Mouse (Mus musculus): Measurements from ENCODE around the gene Mcf2. TPM values are rescaled to one million over a fixed set of nuclear protein-coding genes. Genes with fewer than 3 reads are reported as not detected.

Mcf2 gene
- polyA plus RNA-seq (2016; fragmentation: Nextera tagmentation; extraction: Ambion mirVana): 0.50 and 0.62 TPM in 2 replicates

DNA sequence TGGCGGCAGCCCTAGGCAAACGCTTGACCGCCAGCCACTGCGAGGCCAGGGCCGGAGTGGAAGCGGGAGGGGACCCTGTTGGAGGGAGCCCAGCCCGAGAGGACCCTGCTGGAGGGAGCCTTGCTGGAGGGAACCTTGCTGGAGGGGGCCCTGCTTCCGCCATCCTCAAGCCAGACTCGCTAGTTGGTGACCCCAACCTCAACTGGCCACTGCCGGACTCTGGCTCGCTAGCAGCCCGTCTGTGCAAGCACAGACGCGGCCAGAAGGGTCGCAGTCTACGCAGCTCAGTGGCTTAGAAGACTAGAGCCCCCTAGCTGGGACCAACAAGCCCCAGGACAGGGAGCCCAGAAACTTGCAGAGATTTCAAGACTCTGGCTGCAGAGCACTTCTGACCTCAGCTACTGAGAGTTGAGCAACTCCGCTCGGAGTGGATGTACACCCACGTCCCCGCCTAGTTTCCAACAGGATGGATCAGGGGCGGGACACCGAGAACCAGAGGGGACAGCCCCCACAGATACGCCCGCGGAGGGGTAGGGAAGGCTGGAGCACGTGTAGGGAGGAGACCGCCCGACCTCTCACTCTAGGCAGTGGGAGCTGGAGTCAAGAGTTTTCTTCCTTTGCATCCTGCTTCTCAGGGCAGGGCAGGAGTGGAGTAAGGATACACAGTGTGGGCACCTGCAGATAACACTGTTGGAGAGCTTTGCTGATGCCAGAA is at the start of gene Mcf2:
Gene Mcf2 (minus strand): TSS at position 346 of the 715 bp plus-strand sequence.
- Histone ChIP-seq H3K4me1 (no peaks in the 10 kb centered on the region), H3K4me3 (peak within 1 kb of the TSS; percentile 39), H3K27me3 (replicated peaks) (no peaks in the 10 kb centered on the region), H3K36me3 (no peaks in the 10 kb centered on the region), H3K9me3 (no peaks in the 10 kb centered on the region), H3K27ac (no peak within 1 kb of the TSS), H3K4me2 (replicated peaks) (peak within 1 kb of the TSS; percentile 81), H3K9ac (peak within 1 kb of the TSS; percentile 17; the same call in 1 of the 2 replicates)
- ATAC-seq (ENCODE audit: low FRiP score, low read depth): peak; percentile 76
- WGBS: 14% methylated on average over 28 of the region's 28 CpGs

DNA sequence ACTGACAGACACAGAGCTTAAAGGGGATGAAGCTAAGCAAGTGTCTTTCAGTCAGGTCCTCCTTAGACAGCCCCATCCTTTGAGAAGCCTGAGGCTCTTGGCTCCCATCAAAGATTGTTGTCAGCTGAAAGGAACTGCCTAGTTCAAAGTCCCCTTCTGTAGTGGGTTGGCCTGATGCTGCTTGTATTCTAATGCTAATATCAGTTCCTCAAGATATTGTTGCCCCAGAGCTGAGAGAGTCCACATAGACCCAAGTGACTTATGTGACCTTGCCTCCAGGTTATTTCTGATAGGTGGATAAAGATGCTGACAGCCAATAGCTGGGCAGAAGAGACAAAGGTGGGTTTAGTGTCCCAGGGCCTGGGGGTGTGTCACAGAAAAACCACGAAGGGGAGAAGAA is 8.8 kb upstream of the Mcf2 start:
- ATAC-seq (ENCODE audit: low FRiP score, low read depth): no peak
- Histone ChIP-seq H3K4me1 (no peaks in the 10 kb centered on the region), H3K9me3 (no peaks in the 10 kb centered on the region), H3K9ac (no peak overlapping the region), H3K27ac (no peak overlapping the region), H3K4me3 (no peak overlapping the region), H3K4me2 (replicated peaks) (no peak overlapping the region), H3K27me3 (replicated peaks) (no peaks in the 10 kb centered on the region), H3K36me3 (no peaks in the 10 kb centered on the region)
- 35% methylated on average over 1 of the region's 1 CpGs for WGBS

- Histone ChIP-seq H3K4me2 (replicated peaks) (no peak overlapping the region), H3K27ac (no peak overlapping the region)
- ATAC-seq (ENCODE audit: low FRiP score, low read depth): no peak
Measured at GRCm38 (mm10) chrX:60182611-60183010, 3.7 kb upstream of the Mcf2 start.

GRCm38 (mm10) chrX:60178025-60178743 is 705 bp downstream of the Mcf2 start:
- Histone ChIP-seq H3K9me3 (no peaks in the 10 kb centered on the region), H3K4me1 (no peaks in the 10 kb centered on the region), H3K27ac (no peak overlapping the region), H3K4me3 (peak overlapping the region; percentile 39), H3K27me3 (replicated peaks) (no peaks in the 10 kb centered on the region), H3K36me3 (no peaks in the 10 kb centered on the region), H3K4me2 (replicated peaks) (peak overlapping the region; percentile 81), H3K9ac (peak overlapping the region; percentile 17; the same call in 1 of the 2 replicates)
- ATAC-seq (ENCODE audit: low FRiP score, low read depth): peak; percentile 66
- 13% methylated on average over 19 of the region's 19 CpGs for WGBS

More at GRCm38 (mm10) chrX:60182611-60183010, 3.7 kb upstream of the Mcf2 start:
- Histone ChIP-seq H3K9me3 (no peaks in the 10 kb centered on the region), H3K36me3 (no peaks in the 10 kb centered on the region), H3K27me3 (replicated peaks) (no peaks in the 10 kb centered on the region), H3K9ac (no peak overlapping the region), H3K4me3 (no peak overlapping the region), H3K4me1 (no peaks in the 10 kb centered on the region)
- WGBS: 53% methylated on average over 3 of the region's 3 CpGs

GRCm38 (mm10) chrX:60170106-60170505 is 8.8 kb downstream of the Mcf2 start:
- Histone ChIP-seq H3K4me2 (replicated peaks) (no peak overlapping the region), H3K9ac (no peak overlapping the region), H3K27ac (no peak overlapping the region), H3K36me3 (no peaks in the 10 kb centered on the region), H3K27me3 (replicated peaks) (no peaks in the 10 kb centered on the region), H3K4me1 (no peaks in the 10 kb centered on the region), H3K9me3 (no peaks in the 10 kb centered on the region), H3K4me3 (no peak overlapping the region)
- whole genome bisulfite sequencing: 93% methylated on average over 5 of the region's 5 CpGs
- ATAC-seq (ENCODE audit: low FRiP score, low read depth): no peak

DNA sequence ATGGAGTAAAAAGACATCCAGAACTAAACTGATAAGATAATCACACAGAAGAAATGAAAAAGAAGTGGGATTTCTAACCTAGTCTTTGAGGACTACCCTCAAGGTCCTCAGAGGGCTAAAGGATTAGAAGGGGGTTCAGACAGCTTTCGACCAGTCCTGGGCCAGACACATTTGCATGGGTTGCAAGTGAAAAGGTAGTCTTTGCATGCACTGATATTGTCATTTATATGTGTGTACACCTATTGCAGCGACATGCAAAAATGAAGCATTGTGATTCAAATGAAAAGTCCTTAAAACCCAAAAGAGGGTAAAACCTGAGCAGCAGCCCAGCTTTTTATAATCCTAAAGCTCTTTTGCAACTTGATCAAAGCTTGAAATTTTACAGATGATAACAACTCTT is 9.4 kb downstream of the Mcf2 start:
- no peak overlapping the region for H3K9ac ChIP-seq
- no peak overlapping the region for H3K4me3 ChIP-seq
- no peaks in the 10 kb centered on the region for H3K36me3 ChIP-seq
- H3K27ac ChIP-seq: no peak overlapping the region
- H3K4me2 ChIP-seq (replicated peaks): no peak overlapping the region
- no peak for ATAC-seq (ENCODE audit: low FRiP score, low read depth)
- H3K9me3 ChIP-seq: no peaks in the 10 kb centered on the region
- no peaks in the 10 kb centered on the region for H3K27me3 ChIP-seq (replicated peaks)
- 75% methylated on average over 2 of the region's 2 CpGs for WGBS
- no peaks in the 10 kb centered on the region for H3K4me1 ChIP-seq

- no peaks in the 10 kb centered on the region for H3K9me3 ChIP-seq
- H3K4me2 ChIP-seq (replicated peaks): no peak overlapping the region
- H3K4me1 ChIP-seq: no peaks in the 10 kb centered on the region
- 75% methylated on average over 2 of the region's 2 CpGs for WGBS
- H3K36me3 ChIP-seq: no peaks in the 10 kb centered on the region
- H3K4me3 ChIP-seq: no peak overlapping the region
- no peak overlapping the region for H3K27ac ChIP-seq
- H3K27me3 ChIP-seq (replicated peaks): no peaks in the 10 kb centered on the region
- ATAC-seq (ENCODE audit: low FRiP score, low read depth): no peak
- no peak overlapping the region for H3K9ac ChIP-seq
Measured at GRCm38 (mm10) chrX:60168796-60169195, 10.1 kb downstream of the Mcf2 start.

GRCm38 (mm10) chrX:60147268-60147974 is 31.5 kb downstream of the Mcf2 start:
- H3K27me3 ChIP-seq (replicated peaks): no peaks in the 10 kb centered on the region
- H3K4me1 ChIP-seq: no peaks in the 10 kb centered on the region
- peak overlapping the region; percentile 38 for H3K4me2 ChIP-seq (replicated peaks)
- ATAC-seq (ENCODE audit: low FRiP score, low read depth): no peak
- no peak overlapping the region for H3K27ac ChIP-seq
- H3K9me3 ChIP-seq: no peaks in the 10 kb centered on the region
- no peaks in the 10 kb centered on the region for H3K36me3 ChIP-seq
- H3K9ac ChIP-seq: no peak overlapping the region
- H3K4me3 ChIP-seq: peak overlapping the region; percentile 16; the same call in 1 of the 2 replicates
- WGBS: 21% methylated on average over 13 of the region's 13 CpGs

DNA sequence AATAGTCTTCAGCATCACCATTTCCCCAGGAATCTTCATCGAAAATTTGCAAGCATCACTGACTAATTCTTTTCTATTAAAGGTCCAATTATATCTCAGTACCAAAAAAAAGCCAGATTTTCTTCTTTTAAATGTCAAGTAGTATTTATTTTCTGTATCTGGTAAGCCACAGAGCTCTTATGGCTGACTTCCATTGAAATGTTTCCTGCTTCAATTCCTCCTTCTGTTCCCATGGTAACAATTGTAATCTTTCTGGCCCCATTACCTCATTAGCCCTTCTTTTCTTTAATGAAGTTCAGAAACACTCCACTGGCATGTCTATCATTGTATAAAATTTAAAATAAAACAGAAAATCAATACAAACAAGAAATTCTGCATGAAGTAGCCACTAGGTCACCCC is 103.5 kb downstream of the Mcf2 start:
- H3K9ac ChIP-seq: no peak overlapping the region
- no peaks in the 10 kb centered on the region for H3K36me3 ChIP-seq
- H3K4me1 ChIP-seq: no peaks in the 10 kb centered on the region
- H3K4me2 ChIP-seq (replicated peaks): no peak overlapping the region
- H3K4me3 ChIP-seq: no peak overlapping the region
- H3K27me3 ChIP-seq (replicated peaks): no peaks in the 10 kb centered on the region
- ATAC-seq (ENCODE audit: low FRiP score, low read depth): no peak
- no peaks in the 10 kb centered on the region for H3K9me3 ChIP-seq
- H3K27ac ChIP-seq: no peak overlapping the region
- WGBS: 69% methylated on average over 1 of the region's 1 CpGs

DNA sequence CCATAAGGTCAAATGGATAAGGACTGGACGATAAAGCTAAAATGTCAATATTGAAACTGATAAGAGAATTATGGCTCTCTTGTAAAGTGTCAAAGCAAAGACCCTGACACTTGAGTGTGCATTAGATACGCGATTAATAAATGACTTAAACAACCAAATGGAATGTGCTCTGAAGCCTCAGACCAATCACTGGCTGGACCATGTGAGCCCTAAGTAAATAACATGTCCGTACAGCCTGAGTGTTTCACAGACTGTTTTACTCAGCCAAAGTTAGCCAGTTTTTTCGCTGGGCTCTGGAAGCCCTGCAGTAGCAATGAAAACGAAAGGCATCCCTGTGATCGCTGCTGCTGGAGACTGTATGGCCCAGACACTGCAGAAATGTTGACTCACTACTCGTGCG is 123.7 kb downstream of the Mcf2 start:
- WGBS: 88% methylated on average over 9 of the region's 9 CpGs
- no peak overlapping the region for H3K4me3 ChIP-seq
- no peak for ATAC-seq (ENCODE audit: low FRiP score, low read depth)
- no peaks in the 10 kb centered on the region for H3K27me3 ChIP-seq (replicated peaks)
- H3K36me3 ChIP-seq: no peaks in the 10 kb centered on the region
- H3K4me1 ChIP-seq: no peaks in the 10 kb centered on the region
- no peak overlapping the region for H3K4me2 ChIP-seq (replicated peaks)
- no peak overlapping the region for H3K27ac ChIP-seq
- H3K9ac ChIP-seq: no peak overlapping the region
- no peaks in the 10 kb centered on the region for H3K9me3 ChIP-seq

GRCm38 (mm10) chrX:60054745-60055144 is 124.1 kb downstream of the Mcf2 start:
- H3K4me2 ChIP-seq (replicated peaks): no peak overlapping the region
- 97% methylated on average over 1 of the region's 1 CpGs for WGBS
- ATAC-seq (ENCODE audit: low FRiP score, low read depth): no peak
- no peaks in the 10 kb centered on the region for H3K4me1 ChIP-seq
- H3K9ac ChIP-seq: no peak overlapping the region
- H3K27me3 ChIP-seq (replicated peaks): no peaks in the 10 kb centered on the region
- no peaks in the 10 kb centered on the region for H3K36me3 ChIP-seq
- no peak overlapping the region for H3K4me3 ChIP-seq
- no peak overlapping the region for H3K27ac ChIP-seq
- H3K9me3 ChIP-seq: no peaks in the 10 kb centered on the region

DNA sequence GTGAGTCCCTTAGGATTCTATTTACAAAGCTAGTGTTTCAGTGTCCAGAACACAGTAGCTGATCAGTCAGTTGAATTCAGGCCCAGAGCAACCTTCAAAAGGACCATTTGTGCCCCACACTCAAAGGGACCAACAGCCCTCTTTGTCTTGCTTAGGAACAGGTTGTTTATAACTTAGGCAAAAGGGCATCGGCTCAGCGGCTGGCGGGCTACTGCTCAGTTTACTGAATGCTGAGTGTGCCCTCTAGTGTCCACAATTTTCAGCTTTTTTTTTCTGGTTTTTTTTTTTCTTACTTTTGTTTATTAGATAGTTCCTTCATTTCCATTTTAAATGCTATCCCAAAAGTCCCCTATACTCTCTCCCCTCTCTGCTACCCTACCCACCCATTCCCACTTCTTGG is 152.2 kb downstream of the Mcf2 start:
- H3K9me3 ChIP-seq: no peaks in the 10 kb centered on the region
- no peaks in the 10 kb centered on the region for H3K27me3 ChIP-seq (replicated peaks)
- H3K4me2 ChIP-seq (replicated peaks): no peak overlapping the region
- H3K27ac ChIP-seq: no peak overlapping the region
- no peak overlapping the region for H3K9ac ChIP-seq
- 12% methylated on average over 3 of the region's 3 CpGs for WGBS
- ATAC-seq (ENCODE audit: low FRiP score, low read depth): no peak
- H3K36me3 ChIP-seq: no peaks in the 10 kb centered on the region
- H3K4me1 ChIP-seq: no peaks in the 10 kb centered on the region
- H3K4me3 ChIP-seq: no peak overlapping the region

Measured in neural tube, embryonic 12.5 days (tissue).